ENCODE assay signal across 8 mouse cellular contexts in the genomic region with DNA sequence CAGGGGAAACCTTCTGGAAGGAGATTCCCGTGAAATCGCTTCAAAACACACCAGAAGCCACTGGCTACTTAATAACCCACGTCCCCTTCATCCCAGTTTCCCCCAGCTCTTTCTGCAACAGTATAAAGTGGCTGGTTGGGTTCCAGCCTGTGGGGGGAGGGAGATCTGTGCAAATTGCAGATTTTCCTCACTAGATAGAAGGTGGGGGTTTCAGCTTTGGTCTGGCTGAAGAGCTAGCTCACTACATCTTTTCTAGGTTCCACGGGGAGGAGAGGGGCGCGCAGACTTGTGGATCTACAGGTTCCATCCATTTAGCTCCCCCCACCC. TPM values are rescaled to one million over a fixed set of nuclear protein-coding genes. Genes with fewer than 3 reads are reported as not detected.
A peak's percentile ranks its signal among the peaks of the same experiment; 100 is the strongest.
DNase-seq lines count a peak whose midpoint lies in the region; ATAC-seq lines count a peak whose summit lies in the region.

No protein-coding gene starts in this region.

- H3K4me1 ChIP-seq in heart, embryonic 13.5 days: peaks cover 17% of the 10 kb centered on the region
- peaks cover 19% of the 10 kb centered on the region for H3K4me1 ChIP-seq in neural tube, embryonic 15.5 days

- intact Hi-C loops in heart, postnatal 25 days (cut with DNase I): no loop called here

- no peak for ATAC-seq in heart, embryonic 13.5 days (ENCODE audit: extremely low read depth, insufficient number of reproducible peaks, low FRiP score, low TSS enrichment)
- peak; percentile 60 for ATAC-seq in neural tube, embryonic 15.5 days (ENCODE audit: low FRiP score)

- no peaks in the 10 kb centered on the region for H3K36me3 ChIP-seq in heart, embryonic 13.5 days
- no peaks in the 10 kb centered on the region for H3K36me3 ChIP-seq in neural tube, embryonic 15.5 days

- no peak for DNase-seq in heart, postnatal 25 days (ENCODE audit: low spot score)
- DNase-seq in thymus, postnatal 14 days: peak; percentile 29
- no peak for DNase-seq in thymus, postnatal 36 days
- DNase-seq in layer of hippocampus, postnatal 14 days (ENCODE audit: low spot score in 2 of 2): peak; percentile 23 to 32
- DNase-seq in adrenal gland, adult 2 months: no peak
- DNase-seq in yolk sac, embryonic 10.5 days (ENCODE audit: low spot score): no peak

- H3K4me2 ChIP-seq in heart, embryonic 13.5 days: peak overlapping the region; percentile 97
- H3K4me2 ChIP-seq in neural tube, embryonic 15.5 days: peak overlapping the region; percentile 97

- H3K9me3 ChIP-seq in heart, embryonic 13.5 days: peaks cover 4% of the 10 kb centered on the region; the same call in 1 of the 2 replicates
- H3K9me3 ChIP-seq in neural tube, embryonic 15.5 days (replicated peaks): peaks cover 4% of the 10 kb centered on the region; the same call in 1 of the 2 replicates

- peaks cover 18% of the 10 kb centered on the region; the same call in 1 of the 2 replicates for H3K27me3 ChIP-seq in heart, embryonic 13.5 days (replicated peaks)
- H3K27me3 ChIP-seq in neural tube, embryonic 15.5 days (replicated peaks): peaks cover 9% of the 10 kb centered on the region; the same call in 1 of the 2 replicates

- WGBS in heart, embryonic 13.5 days: 0% methylated on average over 6 of the region's 6 CpGs
- WGBS in neural tube, embryonic 15.5 days: 5% methylated on average over 6 of the region's 6 CpGs

- peak overlapping the region; percentile 81 for H3K9ac ChIP-seq in heart, embryonic 13.5 days
- peak overlapping the region; percentile 61 for H3K9ac ChIP-seq in neural tube, embryonic 15.5 days (replicated peaks)

- peak overlapping the region; percentile 76 for H3K4me3 ChIP-seq in heart, embryonic 13.5 days
- H3K4me3 ChIP-seq in neural tube, embryonic 15.5 days (replicated peaks): peak overlapping the region; percentile 74

- H3K27ac ChIP-seq in heart, embryonic 13.5 days (replicated peaks): no peak overlapping the region
- H3K27ac ChIP-seq in neural tube, embryonic 15.5 days (replicated peaks): peak overlapping the region; percentile 69

RNA-seq across cellular contexts. Expression of a gene that starts 0.7 kb away (rescaled TPM):
- 2.7 and 2.8 TPM in 2 replicates for polyA plus RNA-seq in heart, embryonic 13.5 days (2015; fragmentation: Nextera tagmentation; extraction: Ambion mirVana)
- total RNA-seq in heart, postnatal 25 days (2021): 1 to 10 TPM; 3.6 to 5.6 TPM
- total RNA-seq in layer of hippocampus, postnatal 14 days (2021): 10 to 100 TPM; 47.0 to 50.6 TPM
- 5.8 and 9.7 TPM in 2 replicates for polyA plus RNA-seq in neural tube, embryonic 15.5 days (2015; fragmentation: Nextera tagmentation; extraction: Ambion mirVana)
- total RNA-seq in adrenal gland, adult 2 months (2021): 10 to 100 TPM; 19.5 to 20.8 TPM
- 2.0 and 2.1 TPM in 2 replicates for polyA plus RNA-seq in adrenal gland, adult 2 months (2012; rRNA removed)

Comparison
In these comparisons a context has a peak if more than half of its experiments do, and no peak if none do; other contexts are left out.
1. DNase-seq: peak in thymus, postnatal 14 days (single experiment) and layer of hippocampus, postnatal 14 days (2 of 2); none in heart, postnatal 25 days (single experiment), thymus, postnatal 36 days (0 of 2), adrenal gland, adult 2 months (single experiment) and yolk sac, embryonic 10.5 days (single experiment).